Mouse (Mus musculus) kidney, adult 2 months (tissue): ENCODE measurements around the gene Slc8a1.

ENCODE experiments used
- CTCF ChIP-seq: fragments of 200-500 bp; conservative IDR thresholded peaks from 2 replicates; pipeline ENCODE4 v1.5.1; 2011; ENCODE audit warnings: low read depth, mild to moderate bottlenecking, control low read depth, low read length, moderate library complexity, mixed read lengths; ENCODE audit not compliant: insufficient read depth, insufficient read length
- POLR2A ChIP-seq: fragments of 200-500 bp; IDR thresholded peaks from one replicate; pipeline ENCODE4 v1.6.1; 2011; ENCODE audit warnings: low read depth, low read length, control low read depth

DNA sequence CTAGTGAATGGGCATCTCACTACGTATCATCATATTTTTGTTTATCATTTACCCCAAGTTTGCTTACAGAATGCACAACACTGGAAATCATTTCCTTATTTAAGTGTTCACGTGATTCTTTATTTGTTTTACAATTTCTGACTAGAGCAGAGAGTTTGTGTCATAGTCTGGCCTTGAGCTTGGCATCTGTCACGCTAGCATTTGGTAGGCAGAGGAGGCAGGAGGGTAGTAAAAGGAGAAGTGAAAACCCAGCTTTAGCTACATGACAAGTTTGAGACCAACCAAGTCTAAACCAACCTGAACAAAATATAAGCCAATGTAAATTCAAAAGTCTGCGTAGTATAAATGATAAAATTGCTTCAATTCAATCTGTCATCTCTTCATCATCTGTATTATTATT lies 41.7 kb upstream of the Slc8a1 start:
- TF ChIP-seq CTCF (no peak), POLR2A (no peak)
